8 mouse cellular contexts compared by ENCODE assay signal in genomic region chr11:109650788-109651565, GRCm38 (mm10). TPM values are rescaled to one million over a fixed set of nuclear protein-coding genes. Genes with fewer than 3 reads are reported as not detected.
DNase-seq lines count a peak whose midpoint lies in the region; ATAC-seq lines count a peak whose summit lies in the region.

No protein-coding gene starts in this region.

- peak; percentile 94 for ATAC-seq in hindbrain, embryonic 16.5 days

- peak overlapping the region; percentile 92 for H3K9ac ChIP-seq in hindbrain, embryonic 16.5 days (ENCODE audit: low read depth, low read length)

- DNase-seq in R1 (ENCODE audit: low read depth, low spot score), result peak; percentile 88
- DNase-seq in cerebellum, postnatal 25 days, result peak; percentile 95 to 97
- DNase-seq in frontal cortex, postnatal 36 days (ENCODE audit: low spot score in 2 of 2), result peak; percentile 93 to 96
- DNase-seq in left cerebral cortex, adult 18-20 months (ENCODE audit: low spot score in 2 of 2), result peak; percentile 94 to 95
- peak; percentile 95 for DNase-seq in right cerebral cortex, adult 18-20 months
- peak; percentile 75 for DNase-seq in urinary bladder, postnatal 10 days (ENCODE audit: low spot score)

- peak overlapping the region; percentile 92 for H3K4me2 ChIP-seq in hindbrain, embryonic 16.5 days (ENCODE audit: low read length)

- H3K27ac ChIP-seq in hindbrain, embryonic 16.5 days (ENCODE audit: low read depth, low read length), result peak overlapping the region; percentile 98
- peak overlapping the region; percentile 75 for H3K27ac ChIP-seq in macrophage

- H3K79me2 ChIP-seq in macrophage (ENCODE audit: inconsistent target), result peaks cover 48% of the 10 kb centered on the region

- H3K36me3 ChIP-seq in hindbrain, embryonic 16.5 days (ENCODE audit: control insufficient read depth, insufficient read depth, low read length), result 0 out of 2 replicates have a peak, but pooled peaks cover 2% of the 10 kb centered on the region
- peaks cover 6% of the 10 kb centered on the region; the same call in 1 of the 2 replicates for H3K36me3 ChIP-seq in macrophage (ENCODE audit: inconsistent target)

- 0% methylated on average over 54 of the region's 90 CpGs for WGBS in hindbrain, embryonic 16.5 days
- WGBS in macrophage (ENCODE audit: missing documents), result 1% methylated on average over 52 of the region's 90 CpGs

- H3K9me3 ChIP-seq in hindbrain, embryonic 16.5 days (ENCODE audit: control insufficient read depth, low read length), result no peaks in the 10 kb centered on the region

- no peaks in the 10 kb centered on the region for H3K27me3 ChIP-seq in hindbrain, embryonic 16.5 days (replicated peaks; ENCODE audit: control insufficient read depth, insufficient read depth, low read length)

- H3K4me3 ChIP-seq in hindbrain, embryonic 16.5 days (ENCODE audit: low read length), result peak overlapping the region; percentile 87
- peak overlapping the region; percentile 78 for H3K4me3 ChIP-seq in macrophage (ENCODE audit: inconsistent target)

- peaks cover 37% of the 10 kb centered on the region for H3K4me1 ChIP-seq in hindbrain, embryonic 16.5 days (ENCODE audit: control insufficient read depth, insufficient read depth, low read depth, low read length)

RNA-seq across cellular contexts. Expression of gene Prkar1a, which starts 1.8 kb away (rescaled TPM):
- polyA plus RNA-seq in hindbrain, embryonic 16.5 days (2015; fragmentation: Nextera tagmentation; extraction: Ambion mirVana), result 475 and 504 TPM in 2 replicates
- total RNA-seq in left cerebral cortex, adult 18-20 months (2021), result 100 to 1,000 TPM; 618 to 657 TPM
- 100 to 1,000 TPM in 24 of 26 experiments, 10 to 100 TPM in 2; 70.8 to 161 (median 127) TPM for total RNA-seq in macrophage (2018; cell fraction: chromatin; rRNA removed)
- 100 to 1,000 TPM; 137 to 208 (median 174) TPM for total RNA-seq in macrophage (2018; cell fraction: cytosol; rRNA removed)
- total RNA-seq in macrophage (2018; cell fraction: nucleus; rRNA removed), result 100 to 1,000 TPM in 25 of 26 experiments, 10 to 100 TPM in 1; 95.0 to 217 (median 139) TPM
- polyA plus RNA-seq in macrophage (2018), result 144 to 219 TPM (median 175 TPM) in 3 replicates

RNA-seq across cellular contexts. Expression of gene Wipi1, which starts 39.2 kb away (rescaled TPM):
- polyA plus RNA-seq in hindbrain, embryonic 16.5 days (2015; fragmentation: Nextera tagmentation; extraction: Ambion mirVana), result 18.9 and 21.2 TPM in 2 replicates
- 10 to 100 TPM; 18.4 to 19.3 TPM for total RNA-seq in left cerebral cortex, adult 18-20 months (2021)
- 10 to 100 TPM in 7 of 26 experiments, 1 to 10 TPM in 19; 1.0 to 16.4 (median 7.5) TPM for total RNA-seq in macrophage (2018; cell fraction: chromatin; rRNA removed)
- 10 to 100 TPM in 7 of 26 experiments, 1 to 10 TPM in 19; 5.6 to 13.5 (median 8.4) TPM for total RNA-seq in macrophage (2018; cell fraction: cytosol; rRNA removed)
- 10 to 100 TPM in 2 of 26 experiments, 1 to 10 TPM in 24; 2.3 to 13.2 (median 5.4) TPM for total RNA-seq in macrophage (2018; cell fraction: nucleus; rRNA removed)
- polyA plus RNA-seq in macrophage (2018), result 10.1 to 15.3 TPM (median 10.7 TPM) in 3 replicates

Comparison
In these comparisons a context has a peak if more than half of its experiments do, and no peak if none do; other contexts are left out.
1. Peak in every context shown above with its lines: DNase-seq, ATAC-seq, H3K4me3 ChIP-seq and H3K27ac ChIP-seq.